Mouse (Mus musculus) spleen, postnatal 10 days (tissue): ENCODE results near the gene Slc25a10.
"Not testable (repeated sequence)": the region's sequence is repeated elsewhere in the genome, so short reads cannot be mapped to it uniquely, and the experiment has no call there.

Source experiments
- DNase-seq, 2 experiments: peaks; one replicate each; pipeline ENCODE4 v3.0.0; 2021 to 2022; ENCODE audit warnings: low spot score in 2 of 2

Slc25a10 gene

DNA sequence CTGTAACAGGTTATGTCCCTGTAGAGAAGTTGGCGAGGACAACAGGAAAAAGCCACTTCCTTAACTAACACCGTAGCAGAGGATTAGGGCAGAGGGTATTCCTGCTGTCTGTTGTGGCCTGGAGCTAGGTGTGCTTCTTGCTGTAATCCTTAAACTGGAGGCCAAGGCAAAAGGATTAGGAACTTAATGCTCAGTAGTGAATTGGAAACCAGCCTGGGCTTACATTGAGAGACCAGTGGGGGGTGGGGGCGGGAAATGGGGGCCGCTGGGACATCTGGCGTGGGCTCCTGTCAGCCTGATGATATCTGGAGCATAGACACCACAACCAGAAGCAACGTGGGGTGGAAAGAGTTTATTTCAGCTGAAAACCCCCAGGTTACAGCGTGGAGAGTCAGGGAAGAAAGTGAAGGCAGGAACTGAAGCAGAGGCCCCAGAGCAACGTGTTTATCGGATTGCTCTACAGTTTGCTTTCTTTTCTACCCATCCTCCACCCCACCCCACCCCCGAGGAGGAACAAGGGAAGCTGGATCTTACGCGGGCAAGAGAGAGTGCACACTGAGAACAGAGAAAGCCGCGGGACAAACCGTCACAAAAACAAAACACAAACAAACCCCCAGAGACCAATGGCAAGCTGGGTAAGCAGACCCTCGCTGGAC is 18.9 kb downstream of the Slc25a10 start:
- DNase-seq = peak in 1 of 2 experiments; percentile 35

DNA sequence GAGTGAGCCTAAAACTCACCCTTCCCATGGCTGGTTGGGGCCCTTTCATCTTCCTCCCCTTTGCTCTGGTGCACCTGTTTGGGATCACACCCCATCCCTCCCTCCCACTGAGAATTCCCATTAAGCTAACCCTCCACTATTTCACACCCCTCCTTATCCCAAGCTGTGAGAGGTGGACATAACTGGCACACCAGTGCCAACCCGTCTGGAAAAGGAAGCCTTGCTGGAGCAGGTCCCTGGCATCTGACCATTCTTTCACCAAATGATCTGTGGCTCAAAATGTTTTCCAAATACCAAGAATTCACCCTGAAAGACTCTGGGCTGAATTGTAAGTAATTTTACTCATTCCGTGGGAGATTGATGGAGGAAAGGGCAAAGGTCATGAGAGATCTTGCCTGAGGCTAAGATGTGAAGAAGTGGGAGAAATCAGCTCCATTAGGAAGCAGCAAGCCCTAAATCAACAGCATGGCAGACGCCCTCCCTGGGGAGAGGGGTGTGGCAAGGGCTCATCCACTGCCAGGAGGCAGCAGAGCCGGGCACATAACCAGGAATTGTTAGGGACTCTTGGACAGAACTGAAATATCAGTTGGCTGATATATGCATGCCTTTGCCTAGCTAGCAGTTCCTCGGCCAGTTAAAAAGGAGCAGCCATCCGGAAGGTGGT is 21.3 kb downstream of the Slc25a10 start:
- DNase-seq = no peak

DNA sequence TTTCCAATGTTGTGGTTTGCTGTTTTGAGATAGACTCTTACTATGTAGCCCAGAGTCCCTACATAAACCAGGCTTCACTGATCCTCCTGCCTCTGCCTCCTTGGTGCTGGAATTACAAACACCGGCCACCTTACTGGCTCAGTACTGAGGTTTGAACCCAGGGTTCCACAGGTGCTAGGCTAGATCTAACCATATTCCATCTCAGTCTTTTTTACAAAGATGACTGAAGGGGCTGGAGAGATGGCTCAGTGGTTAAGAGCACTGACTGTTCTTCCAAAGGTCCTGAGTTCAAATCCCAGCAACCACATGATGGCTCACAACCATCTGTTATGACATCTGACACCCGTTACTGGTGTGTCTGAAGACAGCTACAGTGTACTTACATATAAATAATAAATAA is 22.6 kb downstream of the Slc25a10 start:
- not testable (repeated sequence) for DNase-seq

DNA sequence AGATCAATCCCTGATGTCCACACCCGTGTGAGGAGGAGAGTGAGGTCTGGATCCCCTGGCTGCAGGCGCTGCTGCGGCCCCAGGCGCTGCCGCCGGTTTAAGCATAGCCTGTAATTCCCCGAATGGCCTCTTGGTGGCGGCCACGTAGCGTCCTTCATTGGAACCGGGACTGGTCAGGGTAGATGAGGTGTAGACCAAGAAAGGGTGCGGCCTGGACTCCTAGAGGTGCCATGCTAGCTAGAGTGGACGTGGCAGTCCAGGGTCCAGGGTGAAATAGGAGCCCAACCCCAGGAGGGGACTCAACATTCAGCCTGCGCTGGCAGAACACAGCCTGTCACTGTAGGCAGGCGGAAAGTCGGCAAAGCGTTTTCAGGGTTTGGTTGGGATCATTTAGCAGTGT is 24.0 kb downstream of the Slc25a10 start:
- DNase-seq = peak; percentile 85 to 90

DNA sequence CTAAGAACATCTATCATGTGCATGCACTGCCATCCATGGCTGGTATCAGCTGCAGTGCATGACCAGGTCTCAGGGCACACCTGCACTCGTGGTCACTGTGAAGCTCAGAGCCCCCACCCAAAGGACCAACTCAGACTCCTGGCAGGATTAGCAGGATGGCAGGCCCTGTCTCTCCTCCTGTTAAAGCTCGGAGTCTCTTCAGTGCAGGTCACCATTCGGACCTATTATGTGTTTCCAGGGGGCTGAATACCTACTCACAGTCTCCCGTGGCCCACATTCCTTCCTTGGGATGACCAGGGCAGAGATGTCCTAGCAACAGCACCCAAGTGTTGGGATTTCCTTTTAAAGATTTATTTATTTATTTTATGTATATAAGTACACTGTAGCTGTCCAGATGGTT is 25.5 kb downstream of the Slc25a10 start:
- no peak for DNase-seq

DNA sequence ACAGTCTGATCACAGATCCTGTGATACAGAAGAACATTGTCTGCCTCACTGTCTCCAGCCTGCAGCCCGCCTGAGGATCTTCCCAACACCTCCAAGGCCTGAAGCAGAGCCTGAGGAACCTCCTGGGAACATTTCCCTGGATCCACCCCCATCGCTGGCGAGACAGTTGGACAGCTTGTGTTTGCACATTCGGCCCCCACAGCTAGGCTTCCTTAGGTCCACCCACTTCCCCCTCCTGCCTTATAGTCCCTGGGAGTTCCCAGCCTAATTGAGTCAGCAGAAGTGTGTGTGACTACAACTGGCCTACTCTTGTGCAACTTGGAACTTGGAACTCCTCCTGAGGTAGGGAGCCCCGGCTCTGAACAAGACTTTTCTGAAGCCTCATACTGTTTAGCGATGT is 26.4 kb downstream of the Slc25a10 start:
- no peak for DNase-seq

DNA sequence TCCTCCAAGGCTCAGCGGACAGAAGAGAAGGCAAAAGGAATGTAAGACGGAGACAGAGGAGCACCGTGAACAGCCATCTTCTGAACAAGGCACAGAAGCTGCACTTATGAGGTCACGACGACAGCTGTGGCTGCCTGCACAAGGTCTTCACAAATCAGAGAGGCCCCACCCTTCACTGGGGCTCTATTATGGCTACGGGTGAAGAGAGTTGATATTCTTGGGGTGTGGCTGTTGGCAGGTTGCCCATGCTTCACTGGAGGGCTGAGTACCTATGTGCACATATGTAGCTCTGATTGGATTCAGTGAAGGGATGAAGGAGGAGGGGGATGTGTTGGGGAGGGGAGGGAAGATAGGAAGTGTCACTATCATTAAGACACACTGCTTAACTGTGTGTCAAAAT is 26.9 kb downstream of the Slc25a10 start:
- peak in 1 of 2 experiments; percentile 64 for DNase-seq

DNA sequence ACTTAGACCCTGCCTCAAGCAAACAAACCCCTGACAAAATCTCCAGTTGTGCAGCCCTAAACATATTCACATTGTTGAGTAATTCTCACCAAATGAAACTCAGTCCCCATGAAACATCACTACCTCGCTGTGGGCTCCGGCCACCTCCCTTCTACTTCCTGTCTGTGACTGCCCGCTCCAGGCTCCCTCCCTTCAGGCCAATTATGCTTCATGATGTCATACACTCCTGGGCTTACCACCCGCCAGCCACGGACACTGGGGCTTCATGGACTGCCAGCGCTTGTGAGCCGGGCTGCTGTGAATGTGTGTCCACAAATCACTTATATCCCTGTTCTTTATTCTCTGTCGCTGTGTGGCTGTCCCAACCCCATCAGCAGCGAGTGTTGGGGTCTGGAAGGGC is 28.1 kb downstream of the Slc25a10 start:
- peak in 1 of 2 experiments; percentile 36 for DNase-seq

DNA sequence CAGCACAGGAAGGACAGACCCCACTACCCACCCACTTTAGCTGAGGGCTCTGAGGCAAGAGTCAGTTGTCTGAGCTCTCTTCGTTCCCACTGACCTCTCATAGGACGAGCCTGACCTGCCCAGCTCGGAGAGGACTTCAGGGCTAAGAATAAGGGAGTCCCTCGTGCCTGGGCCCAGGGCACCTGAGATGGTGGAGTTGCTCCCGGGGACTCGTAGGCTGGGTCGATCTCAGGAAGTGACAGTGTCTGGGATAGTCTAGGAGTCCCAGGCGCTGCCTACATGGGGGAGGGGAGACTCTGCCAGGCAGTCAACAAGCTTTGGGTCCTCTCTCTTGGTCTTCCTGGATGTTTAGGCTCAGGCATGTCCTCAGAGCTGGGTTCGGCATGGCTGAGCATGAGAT is 28.9 kb downstream of the Slc25a10 start:
- no peak for DNase-seq

DNA sequence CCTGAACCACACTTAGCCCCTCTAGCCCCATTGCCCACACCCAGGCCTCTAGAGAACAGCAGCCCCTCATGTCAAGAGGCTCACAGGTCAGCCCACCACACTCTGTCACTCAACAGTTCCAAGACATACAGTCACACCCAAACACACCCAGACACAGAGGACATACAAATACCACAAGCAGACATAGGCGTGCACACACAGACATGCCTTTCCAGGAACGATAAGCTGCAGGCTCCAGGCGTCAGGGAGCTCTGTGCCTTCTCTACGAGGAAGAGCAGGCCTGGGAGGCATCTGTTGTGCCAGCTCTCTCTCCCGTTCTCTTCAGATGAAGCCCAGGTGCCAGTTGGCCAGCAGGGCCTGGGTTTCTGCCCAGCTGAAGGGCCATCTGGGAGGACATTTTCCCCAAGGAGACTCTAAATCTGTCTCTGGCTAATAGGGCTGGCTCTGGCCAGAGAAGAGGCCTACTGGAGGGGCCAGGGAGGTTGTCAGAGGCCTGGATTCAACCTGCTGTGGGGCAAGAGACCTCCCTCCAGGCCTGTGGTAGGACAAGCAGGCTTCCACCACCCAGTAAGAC is 29.4 kb downstream of the Slc25a10 start:
- DNase-seq = no peak

DNA sequence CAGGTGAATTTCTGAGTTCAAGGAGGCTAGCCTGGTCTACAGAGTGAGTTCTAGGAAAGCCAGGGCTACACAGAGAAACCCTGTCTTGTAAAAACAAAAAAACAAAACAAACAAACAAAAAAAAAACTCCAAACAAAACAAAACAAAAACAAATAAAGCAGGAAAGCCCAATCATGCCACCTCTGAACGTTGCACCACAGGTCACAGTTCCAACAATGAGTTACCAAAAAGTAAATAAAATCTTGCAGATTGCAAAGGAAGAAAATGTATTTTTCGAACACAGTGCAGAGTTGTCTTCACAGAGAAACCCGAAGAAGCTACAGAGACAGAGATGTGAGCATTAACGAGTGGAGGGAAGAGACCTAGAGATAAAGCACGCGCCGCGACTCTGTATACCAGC is 30.9 kb downstream of the Slc25a10 start:
- DNase-seq = no peak

DNA sequence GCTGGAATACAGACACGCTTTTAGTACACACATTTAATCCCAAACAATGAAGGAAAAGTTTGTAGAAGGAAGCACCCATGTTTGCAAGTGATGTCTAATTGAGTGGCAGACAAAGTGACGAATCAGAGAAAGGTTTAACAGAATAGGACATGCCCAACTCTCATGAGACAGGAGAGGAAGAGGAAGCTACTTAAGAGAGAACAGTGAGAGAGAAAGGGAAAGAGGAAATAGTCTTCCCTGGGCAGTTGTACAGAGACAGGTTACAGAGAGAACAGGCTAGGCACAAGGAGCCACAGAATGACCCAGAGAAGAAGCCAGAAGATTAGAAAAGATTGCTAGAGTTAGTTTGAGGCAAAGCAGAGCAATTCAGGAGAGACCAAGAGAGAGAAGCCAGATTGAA is 34.3 kb downstream of the Slc25a10 start:
- DNase-seq = no peak

DNA sequence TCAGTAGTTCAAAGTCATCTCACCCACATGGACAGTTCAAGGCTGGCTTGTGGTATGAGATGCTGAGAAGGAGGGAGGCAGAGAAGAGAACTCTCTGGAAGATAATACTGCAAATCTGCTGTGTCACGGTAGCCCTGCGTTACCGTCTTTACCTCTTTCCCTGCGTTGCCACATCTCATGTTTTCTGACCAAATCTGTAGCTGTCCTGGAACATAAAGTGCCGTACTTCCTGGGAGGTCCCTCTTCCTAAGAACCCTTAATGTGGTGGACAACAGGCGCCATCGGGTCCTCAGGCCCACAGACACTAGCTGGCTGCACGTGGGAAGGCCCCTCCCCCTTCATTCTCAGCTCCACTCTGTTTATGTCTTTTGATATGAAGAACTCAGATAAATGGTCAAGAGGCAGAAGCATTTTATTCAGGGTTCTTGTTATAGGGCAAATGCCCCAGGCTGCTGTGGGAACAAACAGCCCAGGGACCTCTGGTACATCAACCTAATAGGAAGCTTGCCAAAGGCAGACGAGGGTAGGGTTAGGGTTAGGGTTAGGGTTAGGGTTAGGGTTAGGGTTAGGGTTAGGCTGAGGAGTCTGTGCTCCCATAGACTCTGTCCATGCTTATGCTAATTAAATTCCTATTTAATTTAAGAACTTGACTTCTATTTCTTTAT is 36.2 kb downstream of the Slc25a10 start:
- DNase-seq = no peak

DNA sequence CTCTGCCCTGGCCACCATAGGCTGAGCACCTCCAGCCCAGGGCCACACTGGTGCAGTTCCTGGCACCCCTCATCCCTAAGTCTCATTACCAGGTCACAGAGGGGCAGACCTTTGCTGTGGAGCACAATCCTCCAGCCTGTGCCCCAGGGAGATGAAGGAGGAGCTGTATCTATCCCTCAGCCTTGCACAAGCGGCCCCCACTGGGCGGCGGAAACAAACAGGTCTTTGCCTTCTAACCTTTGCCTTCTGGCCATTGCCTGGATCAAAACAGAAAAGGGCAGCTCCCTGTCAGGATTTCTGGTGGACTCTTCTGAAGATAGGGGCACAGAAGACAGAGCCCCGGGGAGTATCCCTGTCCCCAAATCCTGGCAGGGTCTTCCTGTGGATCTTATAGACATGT is 37.3 kb downstream of the Slc25a10 start:
- DNase-seq = no peak

DNA sequence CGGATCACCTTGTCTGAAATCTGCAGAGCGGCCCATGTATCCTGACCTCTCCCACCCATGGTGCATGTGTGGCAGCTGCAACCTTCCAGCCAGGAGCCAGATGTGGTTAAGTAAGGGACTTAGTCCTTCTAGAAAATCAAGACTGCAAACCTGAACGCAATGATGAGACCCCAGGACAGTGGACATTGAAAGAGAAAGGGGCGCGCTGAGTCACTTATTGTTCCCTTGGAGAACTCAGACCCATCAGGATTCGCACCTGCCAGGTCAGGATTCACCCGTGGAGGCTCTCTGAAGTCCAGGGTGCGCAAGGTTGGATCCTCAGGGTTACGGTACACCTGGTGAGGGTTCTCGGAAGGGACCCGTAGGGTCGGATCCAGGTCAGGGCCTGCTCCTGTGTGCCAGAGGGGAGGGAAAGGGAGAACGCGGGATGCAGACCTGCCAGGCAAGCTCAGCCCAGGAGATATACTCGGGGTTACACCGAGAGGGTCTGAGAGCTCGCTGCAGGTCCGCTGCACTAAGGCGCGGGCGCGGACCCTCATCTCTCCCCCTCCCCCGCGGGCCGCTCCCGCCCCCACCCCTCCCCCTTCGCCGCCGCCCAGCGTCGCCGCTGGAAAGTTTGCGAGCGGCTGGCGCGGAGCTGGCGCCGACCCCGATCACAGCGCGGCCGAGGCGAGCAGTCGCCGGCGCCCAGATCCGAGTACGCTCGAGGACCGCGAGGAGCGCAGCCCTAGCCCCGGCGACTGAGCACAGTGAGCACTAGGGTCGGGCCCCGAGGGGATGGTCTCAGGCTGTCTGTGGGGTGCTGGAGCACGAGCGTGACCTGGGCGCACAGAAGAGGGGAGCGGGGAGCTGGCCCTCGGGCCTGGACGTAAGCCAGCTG is 38.7 kb downstream of the Slc25a10 start, which contains the start of gene Gcgr:
Gene Gcgr, plus strand, starts transcription at position 615 of the 880 bp plus-strand sequence.
- no peak for DNase-seq

DNA sequence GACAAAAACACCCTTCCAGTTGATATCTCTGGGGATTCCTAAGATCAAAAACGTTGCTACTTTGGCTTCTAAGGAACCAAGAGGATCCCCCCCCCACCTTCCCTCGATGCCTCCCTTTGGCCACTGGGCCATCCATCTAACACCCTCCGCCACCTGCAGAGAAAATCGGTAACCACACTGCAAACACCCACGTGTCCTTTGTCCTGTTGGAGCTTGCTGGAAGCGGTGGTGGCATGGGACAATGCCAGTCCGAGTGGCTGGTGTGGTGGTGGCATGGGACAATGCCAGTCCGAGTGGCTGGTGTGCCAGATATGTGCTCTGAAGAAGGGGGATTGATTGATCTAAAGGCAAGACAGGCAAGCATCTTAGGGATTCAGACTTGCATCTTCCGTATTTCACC is 40.0 kb downstream of the Slc25a10 start:
- no peak for DNase-seq

DNA sequence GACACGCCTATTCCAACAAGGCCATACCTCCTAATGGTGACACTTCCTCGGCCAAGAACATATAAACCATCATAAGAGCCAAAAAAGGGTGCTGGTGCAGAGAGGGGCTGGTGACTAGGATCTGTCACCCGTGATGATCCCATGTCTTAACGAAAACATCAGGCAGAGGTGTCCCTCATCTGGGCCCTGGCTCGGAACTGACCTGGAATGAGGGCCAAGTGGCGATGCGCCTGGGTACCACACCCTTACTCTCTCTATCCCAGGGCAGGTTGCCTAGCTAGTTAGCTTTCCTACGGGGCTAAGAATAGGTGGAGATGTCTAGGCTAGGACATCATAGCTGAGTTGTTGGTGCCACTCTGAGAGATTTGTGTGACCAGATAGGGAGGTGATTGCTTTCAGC is 42.5 kb downstream of the Slc25a10 start:
- DNase-seq = no peak

DNA sequence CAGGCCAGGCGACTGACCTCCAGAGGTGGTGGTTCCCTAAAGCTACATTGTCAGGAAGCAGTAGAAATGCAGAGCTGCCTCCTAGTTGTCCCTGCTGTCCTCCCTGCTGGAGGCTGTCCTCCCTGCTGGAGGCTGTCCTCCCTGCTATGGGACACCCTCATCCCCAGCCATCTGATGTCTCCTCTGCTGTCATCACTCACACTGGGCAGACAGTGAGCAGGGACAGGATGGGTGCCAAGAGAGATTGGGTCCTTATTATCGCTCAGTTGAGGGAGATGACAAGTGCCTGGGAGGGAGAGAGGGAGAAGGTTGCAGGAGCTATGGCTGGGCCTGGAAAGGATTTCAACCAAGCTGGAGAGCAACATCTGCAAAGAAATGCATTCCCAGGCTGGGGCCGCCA is 43.5 kb downstream of the Slc25a10 start:
- no peak for DNase-seq

DNA sequence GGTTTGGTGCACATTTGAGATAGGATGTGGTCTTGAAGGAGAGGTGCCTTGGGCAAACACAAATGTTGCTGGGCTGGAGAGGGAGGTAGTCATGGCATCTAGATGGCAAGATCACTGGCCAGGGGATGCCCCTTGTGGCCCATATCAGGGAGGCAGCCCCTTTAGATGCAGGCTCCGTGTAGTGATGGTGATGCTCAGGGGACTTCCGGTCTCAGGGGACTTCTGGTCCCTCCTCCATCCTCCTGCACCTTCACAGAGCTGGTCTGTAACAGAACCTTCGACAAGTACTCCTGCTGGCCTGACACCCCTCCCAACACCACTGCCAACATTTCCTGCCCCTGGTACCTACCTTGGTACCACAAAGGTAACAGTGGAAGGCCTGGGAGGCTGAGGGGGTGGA is 44.2 kb downstream of the Slc25a10 start:
- no peak for DNase-seq

DNA sequence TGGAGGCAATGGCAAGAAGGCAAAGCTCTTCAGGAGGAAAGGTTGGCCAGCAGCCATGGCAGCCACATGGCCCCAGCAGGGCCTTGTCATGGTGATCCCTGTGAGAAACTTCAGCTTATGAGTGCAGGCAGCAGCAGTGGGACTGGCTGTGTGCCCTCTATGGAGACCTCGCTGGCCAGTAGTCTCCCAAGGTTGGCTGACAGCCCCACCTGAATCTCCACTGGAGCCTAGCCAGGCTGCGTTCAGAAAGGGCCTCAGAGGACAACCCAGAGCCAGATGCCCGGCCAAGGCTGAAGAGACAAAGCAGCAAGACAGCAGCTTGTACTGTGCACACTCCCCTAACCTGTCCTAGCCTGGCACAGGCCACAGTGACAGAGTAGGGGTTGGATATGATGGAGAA is 46.8 kb downstream of the Slc25a10 start:
- DNase-seq = no peak

DNA sequence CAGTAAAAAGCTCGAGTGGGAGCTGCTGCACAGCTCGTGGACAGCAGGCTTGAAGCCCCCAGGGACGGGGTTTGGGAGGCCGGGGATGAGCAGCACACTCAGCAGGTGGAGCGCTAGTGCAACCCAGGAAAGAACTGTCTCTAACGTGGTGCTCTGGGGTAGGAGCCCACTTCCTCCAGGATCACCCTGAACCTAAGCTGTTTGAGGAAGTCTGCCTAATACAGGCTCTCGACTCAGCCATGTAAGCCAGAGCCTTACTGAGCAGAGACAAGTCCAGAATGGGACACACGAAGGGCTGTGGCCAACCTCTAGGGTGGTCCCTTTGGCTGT is 47.3 kb downstream of the Slc25a10 start:
- no peak for DNase-seq
